Mouse (Mus musculus): ENCODE measurements at regions not wholly inside any gene's neighbourhood (a gene's known extent, or its start where the extent isn't known, plus 50 kb on each side); places are given as distances from the start of the nearest gene placed in this dataset.

DNA sequence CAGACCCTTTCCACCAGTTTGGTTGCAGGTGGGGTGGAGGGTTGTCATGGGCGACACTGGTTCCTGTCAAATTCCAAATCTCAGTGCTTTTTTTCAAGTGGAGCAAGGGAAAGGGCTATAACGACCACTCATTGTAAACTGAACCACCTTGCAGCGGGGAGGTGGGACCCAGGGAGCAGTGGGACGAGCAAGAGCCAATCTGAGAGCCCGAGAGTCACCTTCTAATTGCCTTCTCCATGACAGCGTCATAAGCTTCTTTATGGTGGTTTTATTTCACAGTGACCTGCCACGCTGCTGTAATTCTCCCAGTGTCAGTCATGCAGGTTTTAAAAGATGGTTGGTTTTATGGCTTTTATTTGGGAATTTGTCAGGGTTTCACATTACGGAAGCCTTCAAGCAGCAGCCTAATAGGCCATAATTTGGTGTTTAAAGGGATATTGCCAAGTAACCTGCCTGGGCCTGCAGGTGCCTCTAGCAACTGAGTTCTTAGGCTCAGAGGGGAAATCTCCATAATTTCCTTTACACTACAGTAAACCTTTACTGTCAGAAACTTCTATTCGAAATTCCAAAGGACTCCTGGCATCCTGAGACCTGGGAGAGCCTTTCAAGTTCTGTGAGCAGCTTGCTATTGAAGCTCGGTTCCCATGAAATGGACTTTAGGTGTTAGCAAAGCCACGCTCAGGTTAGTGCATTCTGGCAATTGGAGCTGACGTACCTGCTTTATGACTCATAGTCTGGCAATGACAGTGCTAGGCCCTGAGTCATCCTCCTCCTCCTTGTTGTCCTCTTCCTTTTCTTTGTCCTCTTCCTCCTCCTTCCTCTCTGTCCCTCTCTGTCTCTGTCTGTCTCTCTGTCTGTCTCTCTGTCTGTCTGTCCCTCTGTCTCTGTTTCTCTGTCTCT is 235.6 kb upstream of the Pgrmc2 start:
- Histone ChIP-seq H3K79me2 (replicated peaks; ENCODE audit: control insufficient read depth, insufficient read depth, low read length) (no peaks in the 10 kb centered on the region), H3K27me3 (ENCODE audit: control insufficient read depth, insufficient read depth, low read length) (no peaks in the 10 kb centered on the region), H3K27ac (no peak overlapping the region), H3K4me3 (no peak overlapping the region), H3K9ac (ENCODE audit: low read depth, low read length) (no peak overlapping the region), H3K36me3 (ENCODE audit: control insufficient read depth, insufficient read depth, low read length) (no peaks in the 10 kb centered on the region), H3K4me1 (ENCODE audit: control insufficient read depth, insufficient read depth, low read length) (peaks cover 3% of the 10 kb centered on the region; the same call in 1 of the 2 replicates)
- 91% methylated on average over 12 of the region's 12 CpGs for WGBS
- DNase-seq: no peak
- intact Hi-C loops (cut with DNase I): no loop called here
- TF ChIP-seq CTCF (IDR thresholded peaks at IDR 0.05) (no peak), EP300 (IDR thresholded peaks at IDR 0.05; ENCODE audit: insufficient read depth, low read depth, low read length) (no peak), POLR2A (IDR thresholded peaks at IDR 0.05; ENCODE audit: insufficient read depth, low read depth, low read length) (no peak)

DNA sequence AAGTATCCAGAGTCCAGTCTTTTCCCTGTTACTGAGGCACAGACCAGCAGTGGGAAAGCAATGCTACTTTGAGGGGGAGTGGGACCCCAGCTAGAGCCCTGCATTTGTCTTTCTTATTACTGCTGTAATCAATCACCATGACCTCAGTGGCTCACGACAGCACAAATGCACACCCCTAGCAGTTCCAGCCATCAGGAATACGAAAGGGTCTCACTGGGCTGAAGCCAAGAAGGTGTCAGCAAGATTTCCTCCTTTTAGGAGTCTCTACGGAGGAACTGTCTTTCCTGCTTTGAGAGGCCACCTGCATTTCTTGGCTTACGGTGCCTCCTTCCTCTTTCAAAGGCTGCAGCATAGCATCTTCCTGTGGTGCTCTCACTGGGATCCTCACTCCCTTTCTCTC is 234.3 kb upstream of the Pgrmc2 start:
- Histone ChIP-seq H3K4me1 (ENCODE audit: control insufficient read depth, insufficient read depth, low read length) (peaks cover 3% of the 10 kb centered on the region; the same call in 1 of the 2 replicates), H3K27me3 (ENCODE audit: control insufficient read depth, insufficient read depth, low read length) (no peaks in the 10 kb centered on the region), H3K4me3 (no peak overlapping the region), H3K36me3 (ENCODE audit: control insufficient read depth, insufficient read depth, low read length) (no peaks in the 10 kb centered on the region), H3K79me2 (replicated peaks; ENCODE audit: control insufficient read depth, insufficient read depth, low read length) (no peaks in the 10 kb centered on the region), H3K9ac (ENCODE audit: low read depth, low read length) (no peak overlapping the region), H3K27ac (no peak overlapping the region)
- WGBS: 40% methylated on average over 4 of the region's 4 CpGs
- no peak for TF ChIP-seq POLR2A (IDR thresholded peaks at IDR 0.05; ENCODE audit: insufficient read depth, low read depth, low read length)
- TF ChIP-seq CTCF (IDR thresholded peaks at IDR 0.05): no peak
- TF ChIP-seq EP300 (IDR thresholded peaks at IDR 0.05; ENCODE audit: insufficient read depth, low read depth, low read length): no peak
- no peak for DNase-seq
- intact Hi-C loops (cut with DNase I): no loop called here

GRCm38 (mm10) chr3:41312492-41312891 is 229.6 kb upstream of the Pgrmc2 start:
- no peak overlapping the region for H3K9ac ChIP-seq (ENCODE audit: low read depth, low read length)
- no peaks in the 10 kb centered on the region for H3K27me3 ChIP-seq (ENCODE audit: control insufficient read depth, insufficient read depth, low read length)
- no peak overlapping the region for H3K27ac ChIP-seq
- intact Hi-C loops (cut with DNase I): no loop called here
- 81% methylated on average over 6 of the region's 6 CpGs for WGBS
- TF ChIP-seq EP300 (IDR thresholded peaks at IDR 0.05; ENCODE audit: insufficient read depth, low read depth, low read length) (no peak), POLR2A (IDR thresholded peaks at IDR 0.05; ENCODE audit: insufficient read depth, low read depth, low read length) (no peak), CTCF (IDR thresholded peaks at IDR 0.05) (no peak)
- no peaks in the 10 kb centered on the region for H3K79me2 ChIP-seq (replicated peaks; ENCODE audit: control insufficient read depth, insufficient read depth, low read length)
- H3K4me3 ChIP-seq: no peak overlapping the region
- H3K4me1 ChIP-seq (ENCODE audit: control insufficient read depth, insufficient read depth, low read length): no peaks in the 10 kb centered on the region
- no peak for DNase-seq
- no peaks in the 10 kb centered on the region for H3K36me3 ChIP-seq (ENCODE audit: control insufficient read depth, insufficient read depth, low read length)

- H3K4me1 ChIP-seq (ENCODE audit: control insufficient read depth, insufficient read depth, low read length): no peaks in the 10 kb centered on the region
- no peak overlapping the region for H3K9ac ChIP-seq (ENCODE audit: low read depth, low read length)
- TF ChIP-seq POLR2A (IDR thresholded peaks at IDR 0.05; ENCODE audit: insufficient read depth, low read depth, low read length) (no peak), CTCF (IDR thresholded peaks at IDR 0.05) (no peak)
- H3K27ac ChIP-seq: no peak overlapping the region
- no peak for DNase-seq
- H3K4me3 ChIP-seq: no peak overlapping the region
- intact Hi-C loops (cut with DNase I): no loop called here
- no peaks in the 10 kb centered on the region for H3K79me2 ChIP-seq (replicated peaks; ENCODE audit: control insufficient read depth, insufficient read depth, low read length)
- no peaks in the 10 kb centered on the region for H3K27me3 ChIP-seq (ENCODE audit: control insufficient read depth, insufficient read depth, low read length)
- WGBS: 79% methylated on average over 13 of the region's 13 CpGs
- H3K36me3 ChIP-seq (ENCODE audit: control insufficient read depth, insufficient read depth, low read length): no peaks in the 10 kb centered on the region
Measured at GRCm38 (mm10) chr3:41307400-41308028, 224.7 kb upstream of the Pgrmc2 start.

DNA sequence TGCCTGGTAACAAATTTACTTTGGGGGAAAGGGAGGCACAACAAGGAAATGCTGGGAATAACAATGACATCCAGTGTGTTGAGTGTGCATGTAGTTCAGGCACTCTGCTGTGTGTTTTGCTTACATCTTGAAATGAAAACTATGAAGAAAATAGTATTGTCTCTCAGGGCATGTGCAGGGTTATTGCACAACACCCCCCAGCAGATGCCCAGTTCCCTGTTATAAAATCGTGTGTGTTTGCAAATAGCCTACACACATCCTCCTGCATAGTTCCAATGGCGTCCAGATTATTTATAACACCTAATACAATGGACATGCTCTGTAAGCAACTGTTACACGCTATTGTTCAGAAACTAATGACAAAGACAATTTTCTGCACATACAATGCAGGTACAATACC is 220.0 kb upstream of the Pgrmc2 start:
- intact Hi-C loops (cut with DNase I): no loop called here
- Histone ChIP-seq H3K79me2 (replicated peaks; ENCODE audit: control insufficient read depth, insufficient read depth, low read length) (no peaks in the 10 kb centered on the region), H3K4me1 (ENCODE audit: control insufficient read depth, insufficient read depth, low read length) (no peaks in the 10 kb centered on the region), H3K27me3 (ENCODE audit: control insufficient read depth, insufficient read depth, low read length) (no peaks in the 10 kb centered on the region), H3K36me3 (ENCODE audit: control insufficient read depth, insufficient read depth, low read length) (no peaks in the 10 kb centered on the region), H3K27ac (no peak overlapping the region), H3K9ac (ENCODE audit: low read depth, low read length) (no peak overlapping the region), H3K4me3 (no peak overlapping the region)
- WGBS: 74% methylated on average over 3 of the region's 3 CpGs
- DNase-seq: no peak
- TF ChIP-seq POLR2A (IDR thresholded peaks at IDR 0.05; ENCODE audit: insufficient read depth, low read depth, low read length) (no peak), CTCF (IDR thresholded peaks at IDR 0.05) (no peak), EP300 (IDR thresholded peaks at IDR 0.05; ENCODE audit: insufficient read depth, low read depth, low read length) (no peak)

GRCm38 (mm10) chr3:41298776-41299175 is 215.9 kb upstream of the Pgrmc2 start:
- DNase-seq: no peak
- H3K27ac ChIP-seq: no peak overlapping the region
- H3K27me3 ChIP-seq (ENCODE audit: control insufficient read depth, insufficient read depth, low read length): no peaks in the 10 kb centered on the region
- peaks cover 8% of the 10 kb centered on the region for H3K4me1 ChIP-seq (ENCODE audit: control insufficient read depth, insufficient read depth, low read length)
- TF ChIP-seq CTCF (IDR thresholded peaks at IDR 0.05) (no peak), POLR2A (IDR thresholded peaks at IDR 0.05; ENCODE audit: insufficient read depth, low read depth, low read length) (no peak), EP300 (IDR thresholded peaks at IDR 0.05; ENCODE audit: insufficient read depth, low read depth, low read length) (no peak)
- no peaks in the 10 kb centered on the region for H3K79me2 ChIP-seq (replicated peaks; ENCODE audit: control insufficient read depth, insufficient read depth, low read length)
- intact Hi-C loops (cut with DNase I): loop anchor here (5.0 kb wide), 3 partner anchors 69 to 264 kb away; no protein-coding TSS in a partner anchor
- no peaks in the 10 kb centered on the region; the same call in none of the 2 replicates for H3K36me3 ChIP-seq (ENCODE audit: control insufficient read depth, insufficient read depth, low read length)
- 56% methylated on average over 4 of the region's 4 CpGs for WGBS
- no peak overlapping the region for H3K9ac ChIP-seq (ENCODE audit: low read depth, low read length)
- no peak overlapping the region for H3K4me3 ChIP-seq

All from heart, adult 2 months (tissue).